Mouse (Mus musculus) kidney, adult 2 months (tissue): Measurements from ENCODE around the gene Slc26a10.

ENCODE experiments used
- CTCF ChIP-seq: fragments of 200-500 bp; conservative IDR thresholded peaks from 2 replicates; pipeline ENCODE4 v1.5.1; 2011; ENCODE audit warnings: low read depth, mild to moderate bottlenecking, control low read depth, low read length, moderate library complexity, mixed read lengths; ENCODE audit not compliant: insufficient read depth, insufficient read length
- POLR2A ChIP-seq: fragments of 200-500 bp; IDR thresholded peaks from one replicate; pipeline ENCODE4 v1.6.1; 2011; ENCODE audit warnings: low read depth, low read length, control low read depth

- TF ChIP-seq POLR2A (no peak), CTCF (no peak)
Observed at GRCm38 (mm10) chr10:127181566-127181965, 1.1 kb upstream of the Slc26a10 start.
